Mouse (Mus musculus): ENCODE measurements around the gene Mab21l2. TPM values are rescaled to one million over a fixed set of nuclear protein-coding genes. Genes with fewer than 3 reads are reported as not detected.

Mab21l2 gene
- polyA plus RNA-seq (2016; fragmentation: Nextera tagmentation; extraction: Ambion mirVana): 8.4 and 14.9 TPM in 2 replicates

DNA sequence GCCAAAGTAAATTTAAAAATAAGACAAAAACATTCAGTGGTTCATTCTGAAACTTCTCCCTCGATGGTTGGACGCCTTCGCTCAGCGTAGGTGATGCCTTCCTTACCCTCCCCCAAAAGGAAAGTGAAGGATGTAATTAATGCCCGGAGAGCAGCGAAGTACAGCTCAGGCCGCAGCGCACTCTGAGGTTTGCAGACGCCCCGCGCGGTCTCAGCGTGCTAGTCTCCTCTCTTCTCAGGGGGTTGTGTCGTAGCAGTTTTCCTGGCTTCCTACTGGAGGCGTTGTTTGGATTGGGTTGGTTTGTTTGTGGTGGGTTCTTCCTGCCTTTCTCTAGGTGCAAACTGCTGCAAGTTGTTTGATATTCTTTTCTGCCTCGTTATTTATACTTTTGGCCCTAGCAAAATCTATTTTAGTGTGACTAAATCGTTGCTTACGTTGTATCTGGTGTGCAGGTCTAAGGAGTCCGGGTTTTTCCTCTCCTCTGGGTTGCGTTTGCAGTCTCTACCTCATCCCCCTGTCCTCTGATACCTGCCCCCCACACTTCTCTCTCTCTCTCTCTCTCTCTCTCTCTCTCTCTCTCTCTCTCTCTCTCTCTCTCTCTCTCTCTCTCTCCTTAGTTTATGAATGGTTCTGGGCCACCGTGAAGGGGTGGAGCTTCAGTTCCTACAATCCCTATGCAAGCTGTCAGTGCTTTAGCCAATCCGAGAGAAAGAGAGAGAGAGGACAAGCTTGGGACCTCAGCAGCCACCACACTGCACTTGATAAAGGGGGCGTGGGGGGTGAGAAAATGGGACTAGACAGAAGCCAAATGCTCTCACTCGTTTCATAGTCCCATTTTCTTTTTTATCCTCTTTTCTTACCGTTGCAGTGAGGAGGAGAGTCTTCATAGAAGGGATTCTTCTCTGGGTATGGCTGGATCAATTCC, at the start of gene Mab21l2:
TSS of gene Mab21l2 (minus strand) at position 539 of the 925 bp plus-strand sequence.
- Histone ChIP-seq H3K4me2 (peak within 1 kb of the TSS; percentile 51), H3K4me3 (replicated peaks) (peak within 1 kb of the TSS; percentile 37), H3K4me1 (peaks cover 35% of the 10 kb centered on the region), H3K36me3 (replicated peaks) (no peaks in the 10 kb centered on the region), H3K9ac (no peak within 1 kb of the TSS), H3K27me3 (peaks cover 63% of the 10 kb centered on the region), H3K9me3 (no peaks in the 10 kb centered on the region), H3K27ac (peak within 1 kb of the TSS; percentile 46; the same call in 1 of the 2 replicates)
- WGBS: 2% methylated on average over 25 of the region's 25 CpGs
- ATAC-seq (ENCODE audit: low FRiP score): peak; percentile 76

DNA sequence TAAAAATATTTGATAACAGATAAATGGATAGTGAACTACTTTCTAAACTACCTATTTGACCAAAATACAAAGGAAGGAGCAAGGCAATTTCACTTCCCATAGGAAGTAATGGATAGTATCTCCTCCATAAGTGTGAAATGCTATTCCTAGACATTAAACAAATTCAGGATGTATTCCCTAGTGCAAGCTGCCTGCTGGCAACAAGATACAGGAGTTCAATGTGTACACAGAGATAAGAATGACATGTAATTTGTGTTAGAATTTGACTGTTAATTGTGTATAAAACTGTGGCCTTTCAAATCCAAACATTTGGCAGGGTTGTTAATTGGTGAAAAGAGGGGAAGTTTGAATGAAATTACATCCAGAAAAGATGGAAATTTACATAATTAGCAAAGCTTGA, 26.9 kb upstream of the Mab21l2 start:
- ATAC-seq (ENCODE audit: low FRiP score): no peak
- H3K9me3 ChIP-seq: no peaks in the 10 kb centered on the region
- no peak overlapping the region for H3K27ac ChIP-seq
- peaks cover 45% of the 10 kb centered on the region for H3K27me3 ChIP-seq
- H3K4me3 ChIP-seq (replicated peaks): no peak overlapping the region
- no peaks in the 10 kb centered on the region; the same call in 1 of the 2 replicates for H3K4me1 ChIP-seq
- H3K4me2 ChIP-seq: no peak overlapping the region
- H3K36me3 ChIP-seq (replicated peaks): no peaks in the 10 kb centered on the region
- H3K9ac ChIP-seq: no peak overlapping the region

DNA sequence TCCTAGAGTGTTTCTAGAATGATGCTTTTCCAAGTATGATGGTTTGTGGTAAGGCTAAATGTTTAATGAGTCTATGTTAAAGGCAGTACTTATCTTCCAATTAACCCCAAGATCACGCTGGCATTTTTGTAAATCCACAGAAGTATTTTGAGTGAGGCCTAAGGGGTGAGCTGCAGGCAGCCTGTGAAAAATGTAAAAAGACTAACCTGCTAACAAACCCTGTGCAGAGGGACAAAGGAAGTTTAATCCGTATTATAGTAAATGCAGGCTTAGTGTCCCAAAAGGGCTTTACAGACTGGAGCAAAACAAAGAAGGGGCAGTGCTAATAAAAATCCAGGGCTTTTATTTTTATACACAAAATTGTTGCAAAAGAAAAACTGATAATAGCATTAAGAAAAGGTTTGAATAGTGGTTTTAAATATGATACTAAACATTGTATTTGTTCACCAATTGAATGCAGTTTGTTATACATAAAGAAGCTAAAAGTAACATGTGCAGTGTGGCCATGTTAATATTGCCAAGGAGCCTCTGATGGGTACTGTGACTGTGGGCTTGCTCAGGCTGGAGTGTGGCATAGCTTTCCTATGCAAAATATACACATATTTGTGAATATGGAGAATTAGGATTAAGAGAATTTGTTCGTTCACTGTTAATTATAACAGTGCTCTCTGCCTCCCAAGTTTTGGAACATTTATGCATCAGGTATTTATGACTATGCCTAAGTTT, 24.3 kb upstream of the Mab21l2 start:
- Histone ChIP-seq H3K9ac (no peak overlapping the region), H3K36me3 (replicated peaks) (no peaks in the 10 kb centered on the region), H3K27me3 (peaks cover 47% of the 10 kb centered on the region), H3K4me1 (no peaks in the 10 kb centered on the region; the same call in 1 of the 2 replicates), H3K9me3 (no peaks in the 10 kb centered on the region), H3K27ac (no peak overlapping the region), H3K4me3 (replicated peaks) (no peak overlapping the region), H3K4me2 (no peak overlapping the region)
- 13% methylated on average over 3 of the region's 3 CpGs for WGBS
- ATAC-seq (ENCODE audit: low FRiP score): no peak

DNA sequence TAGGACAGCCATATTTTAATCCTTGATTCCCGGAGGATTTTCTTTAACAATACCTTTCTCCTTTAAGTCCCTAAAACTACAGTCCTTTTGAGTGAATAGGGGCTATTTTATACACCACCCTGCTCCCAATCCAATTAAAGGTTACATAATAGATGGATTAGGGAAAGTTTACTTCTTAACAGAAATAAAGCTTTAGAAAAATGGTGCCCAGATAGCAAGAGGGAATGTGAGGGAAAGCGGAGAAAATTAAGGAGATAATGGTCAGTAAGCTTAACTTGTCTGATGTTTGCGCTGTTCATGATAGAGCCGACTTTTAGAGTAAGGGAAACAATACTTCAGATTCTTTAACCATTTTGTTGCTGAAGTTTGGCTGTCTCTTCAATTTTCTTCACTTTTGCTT, 23.1 kb upstream of the Mab21l2 start:
- Histone ChIP-seq H3K4me2 (no peak overlapping the region), H3K36me3 (replicated peaks) (no peaks in the 10 kb centered on the region), H3K27me3 (peaks cover 45% of the 10 kb centered on the region), H3K9ac (no peak overlapping the region), H3K4me3 (replicated peaks) (no peak overlapping the region), H3K27ac (no peak overlapping the region), H3K9me3 (no peaks in the 10 kb centered on the region), H3K4me1 (no peaks in the 10 kb centered on the region; the same call in 1 of the 2 replicates)
- no peak for ATAC-seq (ENCODE audit: low FRiP score)
- 3% methylated on average over 4 of the region's 4 CpGs for WGBS

DNA sequence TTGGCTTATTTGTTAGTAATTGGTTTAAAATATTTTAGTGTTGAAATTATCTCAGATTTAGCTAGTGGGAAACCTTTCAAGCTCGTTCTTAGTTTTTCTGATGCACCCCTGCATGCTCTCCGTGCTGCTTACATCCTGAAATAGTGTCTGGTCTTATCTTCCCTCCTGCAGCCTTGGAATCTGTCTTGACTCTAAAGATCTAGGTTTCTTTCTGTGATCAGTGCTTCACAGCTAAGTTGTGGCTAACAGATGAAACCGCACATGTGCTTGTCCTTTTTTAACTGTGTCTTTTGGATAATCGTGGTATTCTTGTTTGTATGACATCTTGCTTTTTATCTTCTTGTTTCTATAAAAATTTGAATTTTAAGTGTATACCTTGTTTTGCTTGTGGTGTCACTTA, 18.9 kb upstream of the Mab21l2 start:
- ATAC-seq (ENCODE audit: low FRiP score): no peak
- WGBS: 85% methylated on average over 4 of the region's 4 CpGs
- Histone ChIP-seq H3K4me3 (replicated peaks) (no peak overlapping the region), H3K9me3 (no peaks in the 10 kb centered on the region), H3K27me3 (peaks cover 48% of the 10 kb centered on the region), H3K4me1 (no peaks in the 10 kb centered on the region), H3K4me2 (no peak overlapping the region), H3K36me3 (replicated peaks) (no peaks in the 10 kb centered on the region), H3K9ac (no peak overlapping the region), H3K27ac (no peak overlapping the region)

DNA sequence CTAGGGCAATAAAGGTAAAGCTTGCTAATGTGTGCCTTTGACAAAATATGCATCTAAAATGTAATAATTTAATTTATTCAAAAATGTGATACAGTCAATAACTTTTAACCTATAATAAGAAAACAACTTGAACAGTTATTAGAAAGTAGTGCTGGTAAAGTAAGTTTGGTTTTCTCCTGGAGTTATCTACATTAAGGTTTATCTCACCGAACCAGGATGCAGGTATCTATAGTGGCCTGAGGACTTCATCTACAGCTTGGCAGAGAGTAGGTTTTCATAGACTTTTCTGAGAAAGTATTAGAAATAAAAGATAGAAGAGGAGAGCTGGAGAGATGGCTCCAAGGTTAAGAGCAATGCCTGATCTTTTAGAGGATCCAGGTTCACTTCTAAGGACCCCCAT, 13.0 kb upstream of the Mab21l2 start:
- WGBS: 100% methylated on average over 1 of the region's 1 CpGs
- no peak for ATAC-seq (ENCODE audit: low FRiP score)
- no peaks in the 10 kb centered on the region for H3K36me3 ChIP-seq (replicated peaks)
- no peak overlapping the region for H3K27ac ChIP-seq
- H3K27me3 ChIP-seq: peaks cover 51% of the 10 kb centered on the region
- H3K9ac ChIP-seq: no peak overlapping the region
- H3K9me3 ChIP-seq: no peaks in the 10 kb centered on the region
- H3K4me2 ChIP-seq: no peak overlapping the region
- peaks cover 12% of the 10 kb centered on the region; the same call in 1 of the 2 replicates for H3K4me1 ChIP-seq
- no peak overlapping the region for H3K4me3 ChIP-seq (replicated peaks)

DNA sequence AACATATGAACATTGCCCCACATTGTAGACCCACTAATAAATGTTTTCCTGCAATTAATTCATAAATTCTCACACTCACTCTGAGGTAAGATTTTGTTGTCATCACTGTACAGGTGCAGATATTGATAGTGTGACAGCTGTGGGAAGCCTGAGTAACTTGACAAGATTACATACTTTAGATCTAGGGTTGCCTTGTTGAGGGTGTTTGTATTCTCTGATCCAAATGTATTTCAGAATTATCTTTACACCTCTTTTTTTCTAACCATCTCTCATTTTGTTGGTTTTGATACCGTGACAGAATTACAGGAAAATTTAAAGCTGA, 12.6 kb upstream of the Mab21l2 start:
- H3K4me2 ChIP-seq: no peak overlapping the region

DNA sequence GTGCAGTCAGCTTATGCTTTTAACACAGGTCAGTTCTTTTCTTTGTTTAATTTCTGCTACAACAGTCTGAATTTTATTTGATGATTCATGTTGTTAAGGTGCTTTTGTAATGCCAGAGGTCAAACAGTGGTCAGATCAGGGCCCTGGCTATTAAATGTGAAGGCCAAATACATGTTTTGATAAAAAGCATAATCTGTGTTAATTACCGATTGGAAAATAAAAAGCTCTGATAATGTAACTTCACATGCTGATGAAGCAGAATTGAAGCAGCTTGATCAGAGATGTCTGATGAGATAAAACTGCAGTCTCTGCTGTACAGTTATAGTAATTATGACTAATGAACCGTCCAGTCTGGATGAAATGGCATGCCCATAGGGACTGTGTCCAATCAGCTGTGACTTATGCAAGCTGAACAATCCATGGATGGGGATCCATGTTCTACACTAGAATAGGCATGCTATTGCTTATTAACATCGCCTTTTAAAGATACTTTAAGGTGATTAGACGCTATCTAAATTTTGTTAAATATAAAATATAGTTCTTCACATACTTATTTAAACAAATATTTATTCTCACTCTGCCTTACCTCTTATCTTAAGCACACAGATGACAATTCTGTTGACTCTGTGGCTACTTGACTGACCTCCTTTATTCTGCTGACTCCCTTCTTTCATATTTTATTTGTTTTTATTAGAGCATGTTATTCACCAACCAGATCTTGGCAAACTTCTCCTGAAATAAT, 12.0 kb upstream of the Mab21l2 start:
- Histone ChIP-seq H3K27ac (no peak overlapping the region), H3K4me3 (replicated peaks) (no peak overlapping the region), H3K9ac (no peak overlapping the region), H3K4me1 (peaks cover 12% of the 10 kb centered on the region; the same call in 1 of the 2 replicates), H3K9me3 (no peaks in the 10 kb centered on the region), H3K36me3 (replicated peaks) (no peaks in the 10 kb centered on the region), H3K4me2 (no peak overlapping the region), H3K27me3 (peaks cover 48% of the 10 kb centered on the region)
- no peak for ATAC-seq (ENCODE audit: low FRiP score)
- 82% methylated on average over 4 of the region's 4 CpGs for WGBS

More for the DNA sequence above, 12.6 kb upstream of the Mab21l2 start:
- Histone ChIP-seq H3K27ac (no peak overlapping the region), H3K36me3 (replicated peaks) (no peaks in the 10 kb centered on the region), H3K9ac (no peak overlapping the region), H3K4me1 (peaks cover 12% of the 10 kb centered on the region; the same call in 1 of the 2 replicates), H3K9me3 (no peaks in the 10 kb centered on the region), H3K27me3 (peaks cover 49% of the 10 kb centered on the region), H3K4me3 (replicated peaks) (no peak overlapping the region)
- WGBS: 96% methylated on average over 1 of the region's 1 CpGs
- ATAC-seq (ENCODE audit: low FRiP score): no peak

DNA sequence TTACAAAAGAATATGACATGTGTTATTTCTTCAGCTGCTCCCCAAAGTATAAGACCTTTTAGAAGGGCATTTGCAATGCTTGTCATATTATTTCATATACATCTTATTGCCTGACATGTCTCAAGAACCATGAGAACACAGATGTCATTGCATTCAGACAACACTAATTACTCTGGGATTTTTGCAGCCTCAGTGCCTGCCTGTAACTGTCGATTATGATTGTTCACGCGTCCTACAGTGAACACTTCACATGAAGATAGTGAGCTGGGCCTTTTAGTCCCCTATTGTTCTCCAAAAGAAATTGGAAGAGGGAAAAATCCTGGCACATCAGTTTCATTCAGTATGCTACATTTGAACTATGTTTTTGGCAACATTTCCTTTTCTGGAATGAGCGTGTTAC, 11.2 kb upstream of the Mab21l2 start:
- Histone ChIP-seq H3K4me1 (peaks cover 12% of the 10 kb centered on the region; the same call in 1 of the 2 replicates), H3K27me3 (peaks cover 51% of the 10 kb centered on the region), H3K9me3 (no peaks in the 10 kb centered on the region), H3K36me3 (replicated peaks) (no peaks in the 10 kb centered on the region), H3K4me3 (replicated peaks) (no peak overlapping the region), H3K27ac (no peak overlapping the region), H3K9ac (no peak overlapping the region), H3K4me2 (no peak overlapping the region)
- no peak for ATAC-seq (ENCODE audit: low FRiP score)
- WGBS: 60% methylated on average over 4 of the region's 4 CpGs

DNA sequence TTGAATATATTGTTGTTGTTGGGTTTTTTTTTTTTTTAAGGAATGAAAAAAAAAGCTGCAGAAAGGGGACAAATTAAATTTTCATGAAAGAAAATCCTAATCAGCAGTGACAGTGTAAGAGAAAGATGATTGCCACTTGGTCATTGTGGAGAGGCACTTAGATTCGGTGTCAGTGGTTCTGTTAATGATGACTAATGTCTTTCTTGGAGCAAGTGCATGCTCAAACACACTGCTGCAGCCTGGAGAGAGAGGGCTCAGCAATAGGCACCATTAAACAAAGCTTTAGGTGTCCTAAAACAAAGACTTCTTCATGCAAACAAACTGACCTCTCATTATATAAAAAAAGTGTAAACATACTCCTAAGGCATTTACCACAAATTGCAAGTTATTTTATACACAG, 10.5 kb upstream of the Mab21l2 start:
- Histone ChIP-seq H3K4me2 (no peak overlapping the region), H3K27ac (no peak overlapping the region), H3K9ac (no peak overlapping the region), H3K4me3 (replicated peaks) (no peak overlapping the region), H3K9me3 (no peaks in the 10 kb centered on the region), H3K27me3 (peaks cover 55% of the 10 kb centered on the region), H3K36me3 (replicated peaks) (no peaks in the 10 kb centered on the region), H3K4me1 (peaks cover 12% of the 10 kb centered on the region; the same call in 1 of the 2 replicates)
- WGBS: 26% methylated on average over 1 of the region's 1 CpGs
- ATAC-seq (ENCODE audit: low FRiP score): no peak

DNA sequence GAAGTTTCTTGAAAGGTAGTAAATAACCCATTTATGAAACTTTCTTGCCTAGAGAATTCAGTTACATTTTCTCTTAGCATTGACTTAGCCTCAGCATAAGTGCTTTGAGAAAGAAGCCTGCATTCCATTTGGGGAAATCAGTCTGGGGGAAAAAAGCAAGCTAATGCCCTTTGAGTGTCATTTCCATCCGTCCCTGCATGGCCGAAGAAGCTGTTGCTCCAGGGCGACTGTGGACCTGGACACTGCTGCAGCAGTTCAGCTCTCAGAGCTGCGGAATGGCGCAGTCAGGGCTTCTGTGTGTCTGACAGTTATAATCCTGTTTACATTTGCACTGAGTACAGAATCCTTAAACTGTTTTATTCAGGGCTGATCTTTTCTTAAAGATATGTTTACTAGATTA, 3.7 kb upstream of the Mab21l2 start:
- no peak for ATAC-seq (ENCODE audit: low FRiP score)
- no peak overlapping the region for H3K4me2 ChIP-seq
- H3K4me3 ChIP-seq (replicated peaks): no peak overlapping the region
- WGBS: 9% methylated on average over 5 of the region's 5 CpGs
- no peak overlapping the region for H3K27ac ChIP-seq
- H3K4me1 ChIP-seq: peaks cover 28% of the 10 kb centered on the region
- no peaks in the 10 kb centered on the region for H3K9me3 ChIP-seq
- H3K9ac ChIP-seq: no peak overlapping the region
- H3K27me3 ChIP-seq: peaks cover 69% of the 10 kb centered on the region
- no peaks in the 10 kb centered on the region for H3K36me3 ChIP-seq (replicated peaks)
